Mouse (Mus musculus) liver, embryonic 11.5 days (tissue): ENCODE results near the gene Olfr112. TPM values are rescaled to one million over a fixed set of nuclear protein-coding genes. Genes with fewer than 3 reads are reported as not detected.
"Not testable (repeated sequence)": the region's sequence is repeated elsewhere in the genome, so short reads cannot be mapped to it uniquely, and the experiment has no call there.

Source experiments
- ATAC-seq: fragments of 200-750 bp; cut with Nextera tagmentation; replicated peaks from 2 replicates; pipeline ENCODE4 v1.8.0; 2017; ENCODE audit warnings: moderate number of reproducible peaks, mild to moderate bottlenecking, moderate TSS enrichment, moderate library complexity; ENCODE audit not compliant: low FRiP score
- DNase-seq: peaks from one replicate; pipeline ENCODE4 v3.0.0-alpha.2; 2017; ENCODE audit warnings: low spot score
- H3K27ac ChIP-seq: fragments of 300-500 bp; sonication (generic); 2 replicates; pipeline ENCODE4 v1.5.1; 2014; ENCODE audit warnings: mild to moderate bottlenecking, low read depth, low read length, control low read depth
- H3K27me3 ChIP-seq: fragments of 300-500 bp; sonication (generic); replicated peaks from 2 replicates; pipeline ENCODE4 v1.6.1; 2014; ENCODE audit warnings: low read length, mixed read lengths; ENCODE audit not compliant: control insufficient read depth, insufficient read depth
- H3K36me3 ChIP-seq: fragments of 300-500 bp; sonication (generic); 2 replicates; pipeline ENCODE4 v1.6.1; 2014; ENCODE audit warnings: mild to moderate bottlenecking, low read length, moderate library complexity, mixed read lengths; ENCODE audit not compliant: control insufficient read depth, insufficient read depth
- H3K4me1 ChIP-seq: fragments of 300-500 bp; sonication (generic); replicated peaks from 2 replicates; pipeline ENCODE4 v1.6.1; 2014; ENCODE audit warnings: low read length, mixed read lengths; ENCODE audit not compliant: control insufficient read depth, insufficient read depth
- H3K4me2 ChIP-seq: fragments of 300-500 bp; sonication (generic); 2 replicates; pipeline ENCODE4 v1.6.1; 2014; ENCODE audit warnings: mild to moderate bottlenecking, control low read depth, moderate library complexity
- H3K4me3 ChIP-seq: fragments of 300-500 bp; sonication (generic); 2 replicates; pipeline ENCODE4 v1.5.1; 2014; ENCODE audit warnings: low read depth, low read length, control low read depth
- H3K9ac ChIP-seq: fragments of 300-500 bp; sonication (generic); 2 replicates; pipeline ENCODE4 v1.6.1; 2014; ENCODE audit warnings: low read depth, low read length, control low read depth
- H3K9me3 ChIP-seq: fragments of 300-500 bp; sonication (generic); 2 replicates; pipeline ENCODE4 v1.6.1; 2016; ENCODE audit warnings: low read length, inconsistent platforms, mixed read lengths; ENCODE audit not compliant: control insufficient read depth
- WGBS: fragments of 180-500 bp; shearing (Covaris S2); extraction: QIAGEN DNeasy Blood & Tissue Kit; methylation state at CpG from one replicate; pipeline ENCODE4 v1.1.7; 2014; 5-methylcytosine and 5-hydroxymethylcytosine counted together
- polyA plus RNA-seq: library from polyadenylated mRNA; unstranded; fragments of >200 nt; fragmentation: Nextera tagmentation; extraction: Ambion mirVana; gene quantifications from 2 replicates; pipeline ENCODE4 v1.2.1, GENCODE M21; 2014

Olfr112 gene
- polyA plus RNA-seq, 1 experiment from 2014 or later = not detected

DNA sequence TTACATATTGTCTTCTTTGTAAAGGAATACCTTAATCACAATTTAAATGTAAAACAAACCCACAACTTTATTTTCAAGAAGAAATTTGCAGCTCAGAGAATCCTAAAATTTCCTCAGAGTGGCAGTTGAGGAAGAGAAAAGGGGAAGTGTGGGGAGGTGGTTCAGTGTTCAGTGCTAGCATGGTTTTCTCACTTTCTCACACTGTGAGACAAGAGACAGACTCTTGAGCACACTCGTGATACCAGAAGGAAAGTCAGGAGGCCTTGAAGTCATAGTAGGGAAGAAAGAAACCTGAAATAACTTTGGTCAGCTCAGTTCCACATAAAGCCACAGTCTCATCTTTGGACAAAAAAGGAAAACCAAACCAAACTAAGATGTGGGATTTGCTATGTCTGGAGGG is 43.8 kb downstream of the Olfr112 start:
- not testable (repeated sequence) for DNase-seq, ATAC-seq, H3K27me3 ChIP-seq, H3K9ac ChIP-seq, H3K4me1 ChIP-seq, H3K4me3 ChIP-seq, H3K9me3 ChIP-seq, H3K4me2 ChIP-seq, H3K36me3 ChIP-seq, H3K27ac ChIP-seq
- WGBS = 36% methylated on average over 1 of the region's 1 CpGs

- not testable (repeated sequence) for H3K9me3 ChIP-seq, DNase-seq, H3K4me1 ChIP-seq, H3K27ac ChIP-seq, H3K36me3 ChIP-seq, H3K4me3 ChIP-seq, H3K27me3 ChIP-seq, H3K4me2 ChIP-seq, ATAC-seq, H3K9ac ChIP-seq
These were observed 44.6 kb downstream of the Olfr112 start for GRCm38 (mm10) chr17:37524612-37525011.

Other genes with a start within 250 kb of the Olfr112 start
- not detected in 2 replicates for gene Olfr103, start 229.8 kb downstream of the Olfr112 start, polyA plus RNA-seq
- not detected in 2 replicates for gene Olfr104-ps, start 209.9 kb downstream of the Olfr112 start, polyA plus RNA-seq
- gene Olfr105-ps, start 190.4 kb downstream of the Olfr112 start, polyA plus RNA-seq = not detected in 2 replicates
- not detected in 2 replicates for gene Olfr106-ps, start 179.1 kb downstream of the Olfr112 start, polyA plus RNA-seq
- not detected in 2 replicates for gene Olfr107, start 170.2 kb downstream of the Olfr112 start, polyA plus RNA-seq
- not detected in 2 replicates for gene Olfr108, start 124.0 kb downstream of the Olfr112 start, polyA plus RNA-seq
- not detected in 2 replicates for gene Olfr109, start 110.5 kb downstream of the Olfr112 start, polyA plus RNA-seq
- not detected in 2 replicates for gene H2-M2, start 85.9 kb downstream of the Olfr112 start, polyA plus RNA-seq
- gene Olfr110, start 77.0 kb downstream of the Olfr112 start, polyA plus RNA-seq = not detected in 2 replicates
- gene Olfr111, start 61.4 kb downstream of the Olfr112 start, polyA plus RNA-seq = not detected in 2 replicates
- gene Olfr113, start 8.2 kb upstream of the Olfr112 start, polyA plus RNA-seq = not detected in 2 replicates
- not detected in 2 replicates for gene Olfr114, start 23.3 kb upstream of the Olfr112 start, polyA plus RNA-seq
- gene Olfr115, start 57.7 kb upstream of the Olfr112 start, polyA plus RNA-seq = not detected in 2 replicates
- not detected in 2 replicates for gene Olfr116, start 57.7 kb upstream of the Olfr112 start, polyA plus RNA-seq
- gene Olfr117, start 94.3 kb upstream of the Olfr112 start, polyA plus RNA-seq = not detected in 2 replicates
- not detected in 2 replicates for gene Olfr118, start 97.5 kb upstream of the Olfr112 start, polyA plus RNA-seq
- not detected in 2 replicates for gene Olfr119, start 127.1 kb upstream of the Olfr112 start, polyA plus RNA-seq
- gene Olfr120, start 152.4 kb upstream of the Olfr112 start, polyA plus RNA-seq = not detected in 2 replicates
- gene Olfr121, start 179.4 kb upstream of the Olfr112 start, polyA plus RNA-seq = not detected in 2 replicates
- gene Olfr122, start 199.2 kb upstream of the Olfr112 start, polyA plus RNA-seq = not detected in 2 replicates
- not detected in 2 replicates for gene Olfr123, start 224.1 kb upstream of the Olfr112 start, polyA plus RNA-seq
- not detected in 2 replicates for gene Olfr124, start 230.4 kb upstream of the Olfr112 start, polyA plus RNA-seq